Mouse (Mus musculus) spleen, postnatal 10 days (tissue): ENCODE results near the gene Slc22a20.
A peak's percentile ranks its signal among the peaks of the same experiment; 100 is the strongest.

Source experiments
- DNase-seq, 2 experiments: peaks; one replicate each; pipeline ENCODE4 v3.0.0; 2021 to 2022; ENCODE audit warnings: low spot score in 2 of 2

Gene Slc22a20

DNA sequence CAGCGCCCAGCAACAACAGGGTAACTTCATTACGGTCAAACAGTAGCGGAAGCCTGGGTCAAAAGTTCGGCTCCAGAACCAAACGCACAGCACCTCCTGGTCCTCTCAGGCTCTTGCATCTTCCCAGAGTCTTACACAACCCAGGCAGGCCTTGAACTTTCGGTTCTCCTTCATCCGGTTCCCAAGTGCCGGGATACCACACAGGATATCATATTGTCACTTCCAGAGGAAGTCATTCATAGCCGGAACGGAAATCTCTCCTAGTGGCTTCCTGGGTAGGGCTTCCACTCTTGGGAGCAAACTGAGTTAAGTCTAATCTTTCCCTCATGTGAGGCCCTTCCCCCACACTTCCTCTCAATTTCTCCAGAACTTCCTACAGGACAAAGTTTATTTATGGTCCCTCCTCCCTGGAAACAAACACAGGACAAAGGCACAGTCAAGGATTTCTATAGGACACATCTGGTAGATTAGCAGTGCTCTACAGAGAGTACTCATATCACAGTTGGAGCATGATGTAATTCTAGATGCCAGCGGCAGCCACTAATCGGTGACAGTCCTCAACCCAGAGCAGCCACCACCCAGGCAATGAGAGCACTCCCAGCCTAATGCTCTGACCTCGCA, 33.8 kb downstream of the Slc22a20 start:
- DNase-seq: no peak

DNA sequence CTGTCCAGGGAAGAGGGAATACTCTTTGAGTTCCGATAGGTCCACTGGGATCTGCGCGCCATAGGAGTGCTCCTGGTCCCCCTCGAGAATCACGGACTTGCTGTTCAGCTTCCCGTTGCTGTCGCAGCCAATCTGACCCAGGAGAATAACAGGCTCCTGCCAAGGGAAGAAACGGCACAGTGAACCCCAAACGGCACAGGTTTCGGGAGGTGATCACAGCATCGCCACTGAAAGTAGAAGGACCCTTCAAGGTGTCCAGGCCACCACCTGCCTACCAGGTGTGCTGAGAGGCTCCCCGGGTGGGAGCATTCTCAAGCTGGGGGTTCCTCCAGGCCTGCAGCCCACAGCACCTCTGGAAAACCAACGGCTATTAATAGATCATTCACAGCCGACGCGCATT, 34.3 kb downstream of the Slc22a20 start:
- DNase-seq: no peak

DNA sequence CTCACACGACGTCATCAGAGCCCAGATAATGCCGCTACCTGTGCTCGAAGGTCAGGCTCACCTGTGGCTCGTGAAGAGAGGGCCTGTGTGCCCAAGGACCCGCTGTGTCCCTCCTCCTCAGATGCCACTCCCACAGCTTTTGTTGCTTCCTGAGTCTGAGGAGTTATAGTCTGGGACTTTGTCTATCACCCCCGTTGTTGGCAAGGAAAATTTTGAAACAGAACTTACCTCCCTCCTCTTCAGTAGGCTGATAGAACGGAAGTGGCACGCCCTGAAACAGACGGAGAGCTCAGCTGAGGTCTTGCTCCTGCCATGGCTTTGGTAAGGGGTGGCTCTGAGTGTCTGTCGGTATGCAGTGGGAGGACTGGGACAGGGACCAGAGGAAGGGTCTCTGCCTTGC, 35.7 kb downstream of the Slc22a20 start:
- no peak for DNase-seq

DNA sequence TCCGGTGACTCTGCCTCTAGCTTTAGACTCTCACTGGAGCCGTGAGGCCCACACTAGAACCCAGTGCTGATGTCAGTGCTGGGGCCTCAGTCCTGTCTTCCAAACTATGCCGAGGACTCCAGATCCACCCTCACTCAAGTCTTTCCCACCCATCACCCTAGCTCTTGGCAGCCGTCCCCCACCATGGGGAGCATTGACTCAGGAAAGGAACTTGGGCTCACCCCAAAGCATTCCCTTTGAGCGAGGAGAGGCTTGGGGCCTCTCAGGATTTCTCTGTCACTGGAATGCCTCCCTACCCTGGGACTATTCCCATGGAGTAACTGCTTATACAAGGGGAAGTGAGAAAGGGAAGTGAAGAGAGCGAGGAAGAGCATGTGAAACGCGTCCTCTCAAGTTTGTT, 40.1 kb downstream of the Slc22a20 start:
- no peak for DNase-seq

DNA sequence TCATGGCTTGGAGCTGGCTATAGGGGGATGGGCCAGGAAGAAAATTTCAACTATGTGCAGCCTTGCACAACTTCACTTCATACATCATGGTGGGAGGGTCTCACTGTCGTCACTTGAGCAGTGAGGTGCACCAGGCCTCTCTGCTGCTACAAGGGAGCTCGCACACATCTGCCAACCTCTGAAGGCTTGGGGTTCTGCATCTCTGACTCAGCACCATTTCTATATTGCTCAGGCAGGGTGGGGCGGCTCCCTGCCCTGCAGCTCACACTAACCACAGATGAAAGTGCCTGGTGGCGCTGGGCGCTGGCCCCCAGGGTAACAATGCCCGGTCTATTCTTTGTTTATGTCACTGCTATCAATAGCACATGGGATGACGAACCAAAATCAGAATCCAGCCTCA, 40.9 kb downstream of the Slc22a20 start:
- no peak for DNase-seq

DNA sequence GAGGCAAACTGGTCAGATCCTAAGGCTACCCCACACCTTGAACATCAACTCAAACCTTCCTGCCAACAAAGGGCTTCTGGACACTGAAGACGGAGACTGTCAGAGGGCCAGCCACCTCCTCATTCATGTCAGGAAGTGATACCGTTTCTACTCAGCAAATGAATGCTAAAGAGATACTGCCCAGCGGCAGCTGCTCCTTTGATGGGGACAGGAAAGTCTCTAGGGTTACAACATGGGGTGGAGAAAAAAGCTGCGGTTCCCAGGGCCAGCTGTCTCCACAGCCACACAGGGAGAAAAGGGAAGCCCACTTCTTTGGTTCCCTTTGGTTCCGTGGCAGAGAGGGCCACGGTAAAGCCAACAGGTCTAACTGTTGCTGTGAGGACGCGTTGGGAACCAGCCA, 41.8 kb downstream of the Slc22a20 start:
- DNase-seq: no peak

DNA sequence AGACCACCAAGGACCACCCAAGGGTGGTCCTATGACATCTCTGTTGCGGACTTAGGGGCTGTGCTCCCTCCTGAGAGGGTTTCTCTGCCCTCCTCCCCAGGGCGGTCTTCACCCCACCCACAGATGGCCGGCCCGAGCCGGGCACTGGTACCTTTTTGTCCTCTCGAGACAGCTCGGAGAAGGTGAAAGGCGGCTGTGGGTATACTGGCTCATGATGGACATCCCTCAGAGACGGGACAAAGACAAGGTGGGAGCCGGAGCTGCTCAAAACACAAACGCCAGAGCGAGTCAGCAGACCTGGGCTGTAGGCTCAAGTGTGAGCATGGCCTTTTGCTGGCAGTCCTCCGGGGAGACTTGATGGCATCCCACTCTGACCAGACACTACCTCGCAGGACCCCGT, 42.5 kb downstream of the Slc22a20 start:
- DNase-seq: no peak

DNA sequence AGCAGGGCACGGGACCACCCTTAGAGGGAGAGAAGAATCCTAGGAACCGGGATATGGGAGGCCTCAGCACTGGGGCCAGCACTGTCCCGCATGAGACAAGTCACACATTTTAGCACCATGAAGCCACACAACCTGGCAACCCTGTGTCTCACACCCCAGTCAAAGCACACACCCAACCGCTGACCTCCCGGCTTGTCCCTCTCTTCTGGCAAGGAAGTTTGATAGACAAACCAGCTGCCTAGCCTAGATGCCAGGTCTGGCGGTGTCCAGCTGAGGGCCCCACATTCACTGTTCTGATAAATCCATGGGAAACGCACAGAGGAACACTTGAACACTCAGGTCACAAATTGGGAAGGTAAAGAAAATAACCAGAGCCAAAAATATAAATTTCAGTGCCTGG, 43.4 kb downstream of the Slc22a20 start:
- no peak for DNase-seq

DNA sequence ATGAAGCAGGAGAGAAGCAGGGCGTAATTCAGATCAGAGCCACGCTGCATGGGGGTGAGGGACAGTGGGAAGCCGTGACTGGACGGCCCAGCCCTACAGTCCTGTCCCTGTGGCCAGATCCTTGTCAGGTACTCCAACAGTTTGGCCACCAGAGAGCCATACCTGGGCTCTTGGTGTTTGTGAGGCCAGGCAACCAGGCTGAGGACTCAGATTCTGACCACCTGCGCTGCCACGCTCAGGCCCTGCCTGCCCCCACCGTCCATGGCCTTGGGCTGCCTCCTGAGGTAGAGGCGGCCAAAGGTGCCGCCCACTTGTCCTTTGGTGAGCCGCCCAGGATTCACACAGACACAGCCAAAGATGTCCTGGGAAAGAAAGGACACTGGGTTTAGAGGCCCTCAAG, 45.3 kb downstream of the Slc22a20 start:
- DNase-seq: no peak

DNA sequence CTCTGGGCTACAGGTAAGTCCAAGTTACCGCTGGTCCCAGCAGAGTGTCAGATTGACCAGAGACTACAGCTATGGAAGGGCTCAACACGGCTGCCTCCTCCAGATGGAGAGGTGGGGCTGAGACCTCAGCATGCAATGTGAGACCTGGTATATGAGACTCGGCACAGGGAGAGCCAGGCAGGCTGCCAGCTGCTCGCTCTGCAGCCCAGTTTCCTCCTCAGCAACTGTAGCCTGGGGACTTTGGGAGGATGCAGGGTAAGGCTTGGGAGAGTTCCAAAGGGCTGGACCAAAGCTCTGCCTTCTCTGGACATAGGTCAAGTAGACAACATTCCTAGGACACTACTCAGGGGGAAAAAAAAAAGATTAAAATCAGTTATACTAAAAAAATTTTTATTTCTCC, 45.8 kb downstream of the Slc22a20 start:
- DNase-seq: no peak

DNA sequence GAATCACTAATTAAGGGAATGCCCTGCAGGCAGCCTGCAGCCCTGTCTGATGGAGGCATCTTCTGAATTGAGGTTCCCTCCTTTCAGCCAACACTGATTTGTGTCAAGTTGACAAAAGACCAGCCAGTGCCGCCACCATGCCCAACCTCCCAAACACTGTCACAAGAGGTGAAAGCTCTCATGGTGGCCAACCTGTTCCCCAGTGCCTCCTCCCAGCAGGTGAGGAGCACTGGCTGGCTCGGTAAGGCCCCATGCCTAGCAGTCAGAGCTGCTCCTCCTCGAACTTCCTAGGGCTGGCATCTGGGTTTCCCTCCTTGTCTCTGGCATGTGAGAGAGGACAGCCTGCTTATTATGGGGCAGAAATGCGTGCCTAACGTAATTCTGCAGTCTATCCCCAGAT, 46.2 kb downstream of the Slc22a20 start:
- DNase-seq: no peak

DNA sequence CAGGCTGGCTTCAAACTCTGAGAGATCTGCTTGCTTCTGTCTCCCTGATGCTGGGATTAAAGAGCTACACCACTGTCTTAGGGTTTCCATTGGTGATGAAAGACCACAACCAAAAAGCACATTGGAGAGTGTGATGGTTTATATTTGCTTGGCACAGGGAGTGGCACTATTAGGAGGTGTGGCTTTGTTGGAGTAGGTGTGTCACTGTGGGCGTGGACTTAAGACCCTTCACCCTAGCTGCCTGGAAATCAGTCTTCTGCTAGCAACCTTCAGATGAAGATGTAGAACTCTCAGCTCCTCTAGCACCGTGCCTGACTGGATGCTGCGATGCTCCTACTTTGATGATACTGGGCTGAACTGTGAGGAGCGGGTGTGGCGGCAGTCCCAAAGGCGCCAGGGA, 47.4 kb downstream of the Slc22a20 start:
- no peak for DNase-seq

DNA sequence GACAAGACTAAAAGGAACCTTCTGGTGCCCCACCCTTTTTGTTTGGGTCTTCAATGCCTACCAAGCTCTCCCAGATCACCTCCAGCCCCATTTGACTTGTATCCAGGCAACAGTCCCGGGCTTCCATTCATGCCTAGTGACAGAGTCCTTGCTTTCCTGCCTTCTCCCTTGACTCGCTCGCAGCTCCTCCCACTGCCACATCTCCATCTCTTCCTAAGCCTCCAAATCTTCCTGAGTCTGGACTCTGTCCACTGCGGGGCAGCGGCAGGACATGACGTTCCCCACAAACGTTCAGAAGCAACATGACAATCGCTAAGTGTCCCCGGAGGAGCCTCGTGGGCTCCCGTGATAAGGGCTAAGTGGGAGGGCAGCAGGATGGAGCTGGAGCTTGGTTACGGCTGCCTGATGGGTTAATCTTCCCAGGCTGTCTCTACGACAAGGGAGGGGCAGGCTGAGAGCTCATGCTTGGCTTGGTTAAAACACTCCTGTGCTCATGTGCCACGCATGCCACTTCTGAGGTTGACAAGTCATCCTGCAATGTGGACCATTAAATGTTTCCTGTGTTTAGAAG, 48.0 kb downstream of the Slc22a20 start:
- peak in 1 of 2 experiments; percentile 44 for DNase-seq

DNA sequence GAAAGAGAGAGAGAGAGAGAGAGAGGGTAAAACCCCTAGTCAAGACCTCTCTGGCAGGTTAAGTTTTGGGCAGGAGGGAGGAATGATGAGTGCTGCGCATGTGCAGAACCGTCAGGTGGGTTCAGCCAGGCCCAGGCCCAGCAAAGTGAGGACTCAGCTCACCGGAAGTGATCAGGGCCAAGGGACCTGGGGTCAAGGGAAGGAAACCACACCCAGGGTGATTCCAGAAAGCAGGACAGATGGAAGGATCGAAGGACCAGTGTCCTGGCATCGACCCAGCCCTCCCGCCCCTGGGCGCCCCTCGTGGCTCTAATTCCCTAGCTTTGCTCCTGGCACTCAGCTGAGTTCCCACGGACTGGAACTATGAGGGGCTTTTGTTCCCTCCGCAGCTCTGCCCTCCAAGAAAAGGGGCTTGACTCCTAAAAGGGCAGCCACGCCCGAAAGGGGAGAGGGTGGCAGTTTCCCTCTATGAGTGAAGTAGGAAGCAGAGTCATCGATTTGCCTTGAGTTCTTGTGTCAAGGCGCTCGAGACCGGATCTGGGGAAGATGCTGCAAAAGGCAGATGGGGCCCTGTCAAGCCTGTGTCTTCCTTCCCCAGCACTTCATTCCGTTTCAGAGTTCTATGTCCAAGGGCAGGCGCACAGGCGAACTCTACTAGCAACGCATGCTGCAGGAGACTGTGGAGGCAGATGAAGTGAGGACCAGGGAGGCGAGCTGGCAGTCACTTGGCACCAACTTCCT, 48.7 kb downstream of the Slc22a20 start:
- no peak for DNase-seq

DNA sequence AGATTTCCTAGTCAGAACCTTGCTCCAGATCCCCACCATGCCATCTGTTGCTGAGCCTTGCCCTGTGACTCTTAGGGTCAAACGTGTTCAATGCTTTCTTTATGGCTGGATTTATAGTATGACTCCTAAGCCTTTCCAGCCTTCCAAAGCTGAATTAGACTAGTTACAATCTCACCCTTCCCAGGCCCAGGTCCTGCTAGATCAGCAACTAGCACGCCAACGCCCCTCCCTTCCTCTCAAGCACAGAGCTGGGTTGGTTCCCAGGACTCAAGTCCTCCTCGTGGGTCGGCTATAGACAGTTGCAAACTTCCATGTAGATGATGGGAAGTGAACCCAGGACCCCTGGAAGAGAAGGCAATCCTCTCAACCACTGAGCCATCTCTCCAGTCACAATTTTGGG, 50.3 kb downstream of the Slc22a20 start:
- no peak for DNase-seq

DNA sequence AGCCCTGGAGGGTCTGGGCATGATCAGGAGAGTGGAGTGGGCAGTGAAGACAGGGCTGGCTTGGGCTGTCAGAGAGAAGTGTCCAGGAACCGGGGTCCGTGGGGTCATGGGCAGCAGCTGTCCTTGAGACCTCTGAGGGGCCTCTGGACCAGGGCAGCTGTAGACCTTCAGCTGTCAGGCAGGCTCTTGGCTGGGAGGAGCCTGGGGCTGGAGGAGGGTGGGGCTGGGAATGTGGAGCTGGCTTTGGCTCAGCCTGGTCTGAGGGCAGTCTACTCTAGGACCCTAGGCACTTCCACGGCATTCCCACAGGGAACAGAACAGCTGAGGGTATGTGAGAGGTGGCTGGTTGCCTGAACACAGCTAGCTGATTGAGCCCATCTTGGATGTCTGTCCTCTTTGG, 50.7 kb downstream of the Slc22a20 start:
- DNase-seq: peak in 1 of 2 experiments; percentile 33

DNA sequence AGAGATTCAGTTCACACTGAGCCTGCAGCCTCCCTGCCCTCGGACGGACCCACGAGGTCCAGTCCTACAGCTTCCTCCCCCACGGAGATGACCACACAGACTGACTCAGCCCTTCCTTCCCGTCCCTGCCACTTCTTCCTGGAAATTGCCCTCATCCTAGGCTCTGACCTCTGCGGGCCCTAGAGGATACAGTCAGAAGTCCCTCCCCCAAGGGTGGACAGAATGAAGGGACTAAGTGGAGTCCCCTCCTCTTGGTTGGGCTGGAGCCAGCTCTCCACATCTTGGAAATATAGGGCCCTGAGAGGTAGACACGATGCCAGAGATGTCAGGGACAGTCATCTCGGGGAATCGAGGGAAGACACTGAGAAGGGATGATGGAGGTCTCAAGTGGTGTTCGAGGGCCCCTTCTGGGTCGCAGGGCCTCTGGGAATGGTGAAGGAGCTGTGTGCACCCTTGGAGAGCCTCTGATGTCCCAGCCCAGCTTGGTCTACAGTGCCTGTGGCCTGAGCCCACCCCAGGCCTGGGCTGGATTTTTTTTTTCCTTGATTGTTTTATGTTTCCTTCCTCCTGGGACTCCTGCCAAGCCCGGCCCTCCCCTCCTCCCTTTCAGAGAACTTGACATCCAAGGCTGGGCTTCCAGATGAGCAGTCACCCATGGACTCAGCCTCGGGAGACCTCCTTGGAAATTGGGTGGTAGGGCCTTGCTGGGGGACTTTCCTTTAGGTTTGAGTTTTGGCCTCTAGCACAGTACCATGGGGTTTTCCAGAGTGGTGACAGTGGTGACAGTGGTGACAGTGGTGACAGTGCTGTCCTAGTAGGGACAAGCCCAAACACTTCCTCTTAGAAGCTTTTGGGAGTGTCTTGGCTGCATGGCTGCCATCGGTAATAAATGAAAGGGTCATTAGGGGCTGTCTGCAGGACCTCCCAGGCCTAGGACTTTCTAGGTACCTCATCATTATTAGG, 56.0 kb downstream of the Slc22a20 start:
- peak in 1 of 2 experiments; percentile 35 for DNase-seq

DNA sequence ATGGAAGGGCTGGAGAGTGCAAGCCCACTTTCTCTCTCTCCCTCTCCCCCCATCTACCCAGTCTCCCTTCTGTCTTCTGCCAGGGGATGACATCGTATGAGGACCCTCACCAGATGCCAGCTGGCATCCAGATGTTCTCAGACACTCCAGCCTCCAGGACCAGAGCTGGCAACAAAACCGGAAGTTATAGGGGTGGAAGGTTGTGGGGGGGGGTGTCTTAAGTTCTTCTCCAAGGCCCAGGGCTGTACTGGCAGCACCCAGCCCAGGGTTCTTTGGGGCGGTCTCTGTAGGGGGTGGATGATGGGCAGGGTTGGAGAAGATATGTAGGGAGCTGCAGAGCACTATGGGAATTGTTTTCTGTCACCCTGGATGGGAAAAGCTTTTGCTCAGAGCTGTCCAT, 57.4 kb downstream of the Slc22a20 start:
- DNase-seq: no peak

DNA sequence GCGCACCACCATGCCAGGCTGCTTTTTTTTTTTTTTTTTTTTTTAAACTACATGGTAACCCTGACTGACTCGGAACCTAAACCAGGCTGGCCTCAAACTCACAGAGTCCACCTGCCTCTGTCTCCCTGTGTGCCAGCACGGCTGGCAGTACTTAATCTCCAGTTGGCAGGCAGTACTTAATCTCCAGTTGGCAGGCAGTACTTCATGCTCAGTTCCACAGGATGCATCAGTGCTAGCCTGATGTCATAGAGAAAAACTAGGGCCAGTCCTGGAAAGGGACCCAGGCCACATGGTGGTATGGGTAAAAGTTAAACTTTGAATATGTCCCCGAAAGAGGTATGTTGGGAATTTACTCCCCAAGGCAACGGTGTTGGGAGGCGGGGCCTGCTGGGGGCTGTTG, 57.8 kb downstream of the Slc22a20 start:
- DNase-seq: no peak

DNA sequence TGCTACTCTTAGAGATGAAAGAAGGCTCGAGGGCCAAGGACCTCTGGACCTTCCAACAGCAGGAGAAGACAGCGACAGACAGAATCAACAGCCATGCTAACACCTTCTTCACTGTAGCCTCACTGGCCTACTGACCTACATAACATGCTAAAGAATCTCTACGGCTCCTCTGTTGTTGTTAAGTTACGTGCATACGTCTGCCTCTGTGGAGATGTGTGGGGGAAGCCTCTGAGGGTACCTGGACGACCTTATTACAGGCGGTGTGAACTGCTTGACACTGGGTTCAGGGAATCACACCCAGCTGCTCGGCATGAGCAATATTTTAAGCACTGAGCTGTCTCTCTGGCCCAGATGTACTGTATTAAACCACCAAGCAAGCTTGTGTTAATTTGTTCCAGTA, 58.4 kb downstream of the Slc22a20 start:
- no peak for DNase-seq

DNA sequence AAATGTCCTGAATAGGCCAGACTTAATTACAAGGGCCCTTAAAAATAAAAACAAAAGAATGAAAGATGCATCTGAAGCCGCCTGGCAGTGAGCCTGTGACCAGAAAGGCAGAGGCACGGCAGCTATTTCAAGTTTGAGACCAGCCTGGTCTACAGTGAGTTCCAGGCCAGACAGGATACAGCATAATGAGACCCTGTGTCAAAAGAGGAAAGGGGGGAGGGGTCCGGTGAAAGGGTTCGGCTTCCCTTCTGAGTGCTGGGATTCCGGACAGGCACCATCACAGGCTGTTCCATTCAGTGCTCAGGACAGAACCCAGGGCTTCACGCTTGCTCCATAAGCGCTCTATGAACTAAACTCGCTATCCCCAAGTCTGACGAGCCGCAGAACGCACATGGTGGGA, 58.9 kb downstream of the Slc22a20 start:
- no peak for DNase-seq

DNA sequence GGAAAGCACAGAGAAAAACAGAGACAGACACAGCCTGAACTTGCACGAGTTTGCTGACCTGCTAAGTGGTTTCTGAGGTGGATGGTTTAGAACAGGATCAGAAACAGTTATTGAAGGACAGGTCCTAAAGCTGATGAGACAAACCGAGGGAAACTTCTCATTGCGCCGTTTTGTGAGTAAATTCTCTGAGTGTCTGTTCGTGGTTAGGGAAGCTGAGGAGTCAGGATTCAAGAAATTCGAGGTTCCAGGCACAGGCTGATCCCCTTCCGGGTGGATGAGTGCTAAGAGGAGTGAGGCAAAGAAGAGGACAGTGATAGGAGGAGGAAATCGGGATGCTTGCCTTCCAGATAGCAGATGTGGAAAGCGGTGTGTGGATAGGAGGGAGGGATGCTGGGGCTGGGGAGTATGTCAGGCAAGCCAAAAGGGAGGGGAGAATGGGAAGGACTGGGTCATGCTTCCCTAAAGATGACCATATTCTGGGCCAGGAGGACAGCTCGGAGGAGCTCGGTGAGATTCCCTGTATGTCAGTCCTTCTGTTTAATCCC, 60.6 kb downstream of the Slc22a20 start:
- no peak for DNase-seq
